Mouse (Mus musculus) neural tube, embryonic 14.5 days (tissue): ENCODE results near the gene Rasgrp1. TPM values are rescaled to one million over a fixed set of nuclear protein-coding genes. Genes with fewer than 3 reads are reported as not detected.

ENCODE experiments used
- ATAC-seq: fragments of 200-750 bp; cut with Nextera tagmentation; 2 replicates; pipeline ENCODE4 v1.8.0; 2017; ENCODE audit warnings: low read depth, mild to moderate bottlenecking, moderate TSS enrichment, moderate library complexity
- H3K27ac ChIP-seq: fragments of 300-500 bp; sonication (generic); 2 replicates; pipeline ENCODE4 v1.5.1; 2014; ENCODE audit warnings: low read depth, mild to moderate bottlenecking, control low read depth, low read length, moderate library complexity, mixed read lengths
- H3K27me3 ChIP-seq: fragments of 300-500 bp; sonication (generic); 2 replicates; pipeline ENCODE4 v1.6.1; 2014; ENCODE audit warnings: low read length; ENCODE audit not compliant: control insufficient read depth, insufficient read depth
- H3K36me3 ChIP-seq: fragments of 300-500 bp; sonication (generic); 2 replicates; pipeline ENCODE4 v1.6.1; 2014; ENCODE audit warnings: low read length, mixed read lengths; ENCODE audit not compliant: control insufficient read depth, insufficient read depth
- H3K4me1 ChIP-seq: fragments of 300-500 bp; sonication (generic); 2 replicates; pipeline ENCODE4 v1.6.1; 2014; ENCODE audit warnings: low read length; ENCODE audit not compliant: control insufficient read depth, insufficient read depth
- H3K4me2 ChIP-seq: fragments of 300-500 bp; sonication (generic); 2 replicates; pipeline ENCODE4 v1.6.1; 2014; ENCODE audit warnings: mild to moderate bottlenecking, low read depth, low read length, control low read depth
- H3K4me3 ChIP-seq: fragments of 300-500 bp; sonication (generic); 2 replicates; pipeline ENCODE4 v1.5.1; 2014; ENCODE audit warnings: low read depth, low read length, control low read depth, mixed read lengths
- H3K9ac ChIP-seq: fragments of 300-500 bp; sonication (generic); replicated peaks from 2 replicates; pipeline ENCODE4 v1.6.1; 2014; ENCODE audit warnings: low read depth, mild to moderate bottlenecking, control low read depth, low read length, mixed read lengths
- H3K9me3 ChIP-seq: fragments of 300-500 bp; sonication (generic); 2 replicates; pipeline ENCODE4 v1.6.1; 2016; ENCODE audit warnings: low read length; ENCODE audit not compliant: control insufficient read depth
- WGBS: fragments of 180-500 bp; shearing (Covaris S2); extraction: QIAGEN DNeasy Blood & Tissue Kit; methylation state at CpG from one replicate; pipeline ENCODE4 v1.1.7; 2014; 5-methylcytosine and 5-hydroxymethylcytosine counted together
- polyA plus RNA-seq: library from polyadenylated mRNA; unstranded; fragments of >200 nt; fragmentation: Nextera tagmentation; extraction: Ambion mirVana; gene quantifications from 2 replicates; pipeline ENCODE4 v1.2.1, GENCODE M21; 2014

Gene Rasgrp1
- polyA plus RNA-seq, 1 experiment from 2014 or later = 2.4 TPM

DNA sequence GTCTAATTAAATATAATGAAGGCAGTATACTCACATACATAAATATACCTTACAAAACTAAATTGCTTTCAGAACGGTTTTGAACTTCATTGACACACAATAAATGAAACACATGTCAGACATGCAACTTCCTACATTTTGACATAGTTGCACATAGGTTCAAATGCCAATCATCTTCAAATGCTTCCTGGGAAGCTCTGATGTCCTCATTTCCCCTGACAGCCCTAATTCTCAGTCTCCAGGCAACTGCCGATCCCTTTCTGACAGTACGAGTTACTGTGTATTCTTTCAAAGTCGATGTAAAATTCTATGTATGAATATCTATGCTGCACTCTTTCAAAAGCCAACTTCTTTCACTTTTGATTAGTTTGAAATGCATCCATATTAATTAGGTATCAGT lies 100.8 kb downstream of the Rasgrp1 start:
- H3K9ac ChIP-seq = no peak overlapping the region
- H3K4me1 ChIP-seq = no peaks in the 10 kb centered on the region
- H3K9me3 ChIP-seq = no peaks in the 10 kb centered on the region
- no peak overlapping the region for H3K4me3 ChIP-seq
- no peak overlapping the region for H3K27ac ChIP-seq
- ATAC-seq = no peak
- H3K36me3 ChIP-seq = no peaks in the 10 kb centered on the region
- H3K4me2 ChIP-seq = no peak overlapping the region
- WGBS = 74% methylated on average over 4 of the region's 4 CpGs
- H3K27me3 ChIP-seq = no peaks in the 10 kb centered on the region

- peak; percentile 91 for ATAC-seq
- no peak overlapping the region for H3K4me2 ChIP-seq
- no peak overlapping the region for H3K9ac ChIP-seq
Measured at GRCm38 (mm10) chr2:117231257-117231656, 111.5 kb downstream of the Rasgrp1 start.

GRCm38 (mm10) chr2:117230261-117230660 lies 112.5 kb downstream of the Rasgrp1 start:
- H3K9me3 ChIP-seq = no peaks in the 10 kb centered on the region
- no peak overlapping the region for H3K4me3 ChIP-seq
- no peaks in the 10 kb centered on the region for H3K36me3 ChIP-seq
- H3K27me3 ChIP-seq = no peaks in the 10 kb centered on the region
- H3K9ac ChIP-seq = no peak overlapping the region
- no peak for ATAC-seq
- WGBS = 75% methylated on average over 7 of the region's 7 CpGs
- no peak overlapping the region for H3K4me2 ChIP-seq
- no peaks in the 10 kb centered on the region for H3K4me1 ChIP-seq
- H3K27ac ChIP-seq = no peak overlapping the region

More at GRCm38 (mm10) chr2:117231257-117231656, 111.5 kb downstream of the Rasgrp1 start:
- Histone ChIP-seq H3K27ac (no peak overlapping the region), H3K4me1 (no peaks in the 10 kb centered on the region), H3K27me3 (no peaks in the 10 kb centered on the region), H3K9me3 (no peaks in the 10 kb centered on the region), H3K4me3 (no peak overlapping the region), H3K36me3 (no peaks in the 10 kb centered on the region)
- WGBS = 7% methylated on average over 13 of the region's 13 CpGs

Other genes starting within 250 kb of the Rasgrp1 start
- gene Spred1, start 221.6 kb downstream of the Rasgrp1 start, polyA plus RNA-seq = 16.0 and 20.8 TPM in 2 replicates
- 10.4 and 13.5 TPM in 2 replicates for gene Fam98b, start 93.3 kb downstream of the Rasgrp1 start, polyA plus RNA-seq